Mouse (Mus musculus) mesoderm, embryonic 11.5 days (tissue): ENCODE results near the gene Rgs9.

ENCODE experiments used
- DNase-seq: peaks from one replicate; pipeline ENCODE4 v3.0.0-alpha.2; 2012; ENCODE audit warnings: low read depth, low spot score

Rgs9 gene

DNA sequence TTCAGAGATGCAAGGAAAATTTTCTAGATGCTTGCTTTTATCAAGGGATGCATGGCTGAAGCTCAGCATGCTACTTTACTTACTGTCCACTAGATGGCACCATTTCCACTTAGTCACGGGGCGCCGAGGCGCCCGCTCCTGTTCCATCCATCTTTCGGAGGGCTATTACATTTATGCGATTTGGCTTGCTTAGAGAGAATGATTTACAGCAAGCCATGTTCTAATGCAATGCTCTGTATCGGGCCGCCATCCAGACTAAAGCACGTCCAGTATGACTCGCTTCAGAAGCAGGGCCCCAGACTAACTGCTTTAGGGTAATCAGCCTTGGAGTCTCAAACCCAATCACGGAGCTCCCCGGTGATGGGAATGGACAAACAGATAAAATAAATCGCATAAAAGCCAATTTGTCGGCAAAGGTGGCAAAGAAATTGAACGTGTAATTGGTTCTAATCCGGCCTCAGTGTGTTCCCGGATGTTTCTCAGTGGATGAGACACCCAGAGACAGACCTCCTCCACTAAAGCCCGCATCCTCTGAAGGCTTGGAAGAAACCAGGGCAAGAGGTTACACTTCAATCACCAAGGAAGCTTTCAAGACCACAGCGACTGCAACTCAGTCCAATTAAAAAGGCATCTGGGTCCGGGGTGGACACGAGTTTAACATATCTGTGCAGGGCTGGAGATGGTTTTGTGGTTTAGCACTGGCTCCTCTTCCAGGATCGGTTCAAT lies 53.1 kb downstream of the Rgs9 start:
- peak; percentile 84 for DNase-seq

DNA sequence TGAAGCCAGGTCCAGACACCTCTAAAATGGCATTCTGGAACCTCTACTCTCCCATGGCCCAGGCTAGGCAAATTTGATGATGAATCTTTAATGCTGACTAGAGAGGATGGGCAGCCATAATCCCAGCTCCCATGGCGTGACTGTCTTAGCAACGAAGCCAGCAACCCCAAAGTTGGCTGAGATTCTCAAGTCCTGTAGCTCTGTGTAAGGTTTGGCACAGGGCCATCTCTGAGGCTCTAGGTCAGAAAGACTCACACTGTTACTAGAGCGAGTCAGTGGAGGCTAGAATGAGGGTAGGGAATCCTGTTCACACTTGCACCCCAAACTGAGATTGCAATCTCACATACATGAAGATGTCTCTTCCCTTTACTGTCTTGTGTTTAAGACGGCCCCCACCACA lies 57.8 kb downstream of the Rgs9 start:
- DNase-seq, result no peak

DNA sequence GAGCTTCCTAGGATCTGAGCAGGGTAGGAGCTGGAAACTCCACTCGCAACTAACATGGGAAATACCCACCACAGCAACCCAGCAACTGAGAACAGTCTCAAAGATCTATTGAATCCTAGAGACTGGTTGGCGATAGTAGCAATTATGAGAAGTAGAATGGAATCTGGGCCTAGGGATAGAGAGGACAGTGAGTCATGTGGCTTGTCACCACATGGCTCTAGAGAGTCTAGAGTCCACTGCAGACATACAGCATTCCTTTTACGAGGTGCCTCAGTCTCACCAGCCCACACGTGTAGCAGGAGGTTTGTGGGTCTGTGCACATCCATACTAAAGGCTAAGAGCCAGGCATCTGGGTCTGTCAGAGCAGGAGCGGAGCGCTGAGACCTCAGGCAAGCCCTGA lies 59.3 kb downstream of the Rgs9 start:
- DNase-seq, result no peak

DNA sequence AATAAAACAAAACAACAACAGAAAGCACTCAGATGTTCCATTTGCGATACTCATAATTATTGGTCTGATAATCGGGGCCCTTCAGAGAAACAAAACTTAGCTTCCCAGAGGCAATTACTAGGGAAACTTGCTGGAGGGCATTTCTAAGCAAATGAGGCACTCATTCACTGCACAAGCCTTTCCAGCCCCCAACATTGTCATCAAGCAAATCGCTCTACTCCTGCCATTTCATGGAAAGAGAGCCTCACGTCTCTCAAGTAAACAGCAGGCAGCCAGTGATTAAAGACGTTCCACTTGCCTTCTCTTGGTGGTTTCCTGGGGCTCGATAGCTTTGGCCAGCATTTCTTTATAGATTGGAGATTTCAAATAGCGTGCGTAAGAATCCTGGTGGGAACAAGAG lies 60.1 kb downstream of the Rgs9 start:
- DNase-seq, result no peak

DNA sequence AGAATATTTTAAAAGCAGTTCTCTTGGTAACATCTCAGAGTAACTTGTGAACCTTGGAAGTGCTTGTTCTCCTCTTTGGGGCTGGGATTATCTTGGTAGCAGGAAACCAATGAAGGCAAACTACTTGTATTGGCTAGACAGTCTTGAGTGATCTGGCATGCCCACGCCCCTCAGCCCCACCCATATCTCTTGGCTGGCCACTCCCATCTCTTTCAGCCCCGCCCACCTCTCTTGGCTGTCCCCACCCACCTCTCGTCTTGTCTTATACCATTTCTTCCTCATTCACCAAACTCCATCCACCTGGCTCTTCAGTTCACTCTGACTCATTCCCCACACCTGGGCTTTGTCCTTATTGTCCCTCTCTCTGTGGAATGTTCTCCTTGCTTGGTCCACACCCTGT lies 64.3 kb downstream of the Rgs9 start:
- DNase-seq, result no peak

DNA sequence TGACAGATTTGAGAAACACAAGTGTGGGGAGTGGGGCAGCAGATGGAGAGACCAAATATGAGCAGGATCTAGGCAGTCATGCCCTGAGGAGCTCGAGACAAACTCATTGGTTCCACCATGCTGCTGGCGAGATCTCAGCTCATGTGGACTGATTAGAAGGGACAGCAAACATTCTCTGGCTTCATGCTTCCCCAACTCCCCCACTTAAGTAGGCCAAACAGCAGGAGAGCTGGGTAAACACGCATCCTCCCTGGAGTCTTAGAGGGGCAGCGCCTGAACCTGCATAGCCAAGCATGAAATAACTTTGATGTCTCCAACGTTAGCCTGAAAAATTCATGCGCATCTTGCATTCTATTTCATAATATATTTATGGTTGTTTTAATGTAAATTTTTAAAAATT lies 65.1 kb downstream of the Rgs9 start:
- no peak for DNase-seq

DNA sequence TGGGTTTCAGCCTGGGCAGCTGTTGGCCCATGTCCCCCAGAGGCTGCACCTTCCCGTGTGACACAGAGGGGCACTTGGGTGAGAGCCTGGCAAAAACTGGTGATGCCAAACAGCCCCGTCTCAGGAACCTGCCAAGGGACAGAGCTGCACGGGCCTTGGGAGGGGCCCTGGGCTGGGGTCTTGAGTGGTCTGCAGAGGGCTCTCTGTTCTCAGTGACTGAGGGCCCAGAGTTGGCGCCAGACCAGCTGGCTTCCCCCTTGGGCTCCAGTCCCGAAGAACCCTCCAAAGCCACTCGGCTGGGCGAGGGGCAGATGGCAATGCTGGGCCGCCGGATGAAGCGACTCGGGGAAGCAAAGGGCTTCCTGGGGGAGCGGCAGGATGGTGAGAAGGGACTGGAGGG lies 70.8 kb downstream of the Rgs9 start:
- DNase-seq, result no peak

DNA sequence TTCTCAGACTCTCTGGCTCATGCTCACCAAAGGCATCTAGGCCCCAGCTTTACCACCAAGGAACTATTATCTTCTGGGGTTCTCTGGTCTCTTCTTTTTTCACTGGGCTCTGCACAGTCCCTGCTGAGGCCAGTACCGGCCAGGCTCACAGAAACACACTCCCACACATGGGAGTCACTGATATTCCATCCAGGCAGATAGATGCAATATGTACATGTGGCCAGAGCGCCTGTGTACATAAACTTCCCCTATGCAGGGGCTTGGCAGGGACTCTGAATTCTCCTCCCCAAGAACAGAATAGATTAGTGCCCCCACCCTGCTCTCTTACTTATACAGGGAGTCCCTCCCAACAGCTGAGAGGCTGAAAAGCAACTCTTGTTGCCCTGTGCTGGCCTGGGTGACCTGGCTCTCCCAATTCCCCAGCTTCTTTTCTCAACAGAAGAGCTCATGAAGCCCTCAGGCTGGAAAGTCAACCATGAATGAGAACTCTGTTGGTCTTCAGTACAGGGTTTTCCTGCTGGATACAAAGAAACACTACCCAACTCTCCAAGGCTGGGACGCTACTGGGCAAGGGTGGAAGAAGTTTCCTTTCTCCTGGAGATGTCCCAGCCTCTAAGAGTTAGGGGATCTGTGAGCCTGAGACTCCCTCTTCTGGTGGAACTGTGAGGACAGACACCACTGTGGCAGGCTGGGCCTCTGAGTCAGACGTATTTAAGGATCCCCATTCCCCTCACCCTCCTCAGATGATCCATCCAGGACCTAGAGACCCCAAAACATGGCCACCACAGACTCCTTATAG lies 76.5 kb downstream of the Rgs9 start:
- DNase-seq, result peak; percentile 41

DNA sequence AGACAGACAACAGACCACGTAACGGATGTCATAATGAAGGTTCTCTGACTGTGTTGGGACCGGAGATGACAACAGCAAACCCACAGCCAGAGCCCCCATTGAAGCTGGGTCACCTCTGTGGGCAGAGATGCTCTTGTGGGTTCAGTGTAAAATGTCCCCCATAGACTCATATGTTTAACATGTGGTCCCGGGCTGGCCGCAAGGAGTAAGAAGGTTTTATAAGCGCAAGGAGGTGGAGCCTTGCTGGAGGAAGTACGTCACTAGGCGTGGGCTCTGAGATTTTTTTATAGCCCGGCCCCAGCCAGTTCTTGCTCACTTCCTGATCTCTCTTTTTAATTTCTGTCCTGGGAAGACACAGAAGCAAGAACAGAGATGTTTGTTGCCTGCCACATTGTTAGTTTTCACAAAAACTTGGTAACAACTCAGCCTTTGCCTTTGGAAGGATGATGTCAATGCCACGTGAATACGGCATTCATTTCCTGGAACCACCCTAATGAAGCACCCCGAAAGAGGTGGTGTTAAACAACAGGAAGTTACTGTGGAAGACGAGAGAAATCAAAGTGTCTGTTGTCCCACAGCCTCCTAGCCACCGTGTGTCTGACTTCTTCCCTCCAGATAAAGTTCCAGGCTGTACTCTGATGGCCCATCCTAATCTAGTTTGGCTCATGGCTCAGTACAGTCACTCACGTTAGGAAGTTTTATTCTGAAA lies 79.1 kb downstream of the Rgs9 start:
- no peak for DNase-seq

DNA sequence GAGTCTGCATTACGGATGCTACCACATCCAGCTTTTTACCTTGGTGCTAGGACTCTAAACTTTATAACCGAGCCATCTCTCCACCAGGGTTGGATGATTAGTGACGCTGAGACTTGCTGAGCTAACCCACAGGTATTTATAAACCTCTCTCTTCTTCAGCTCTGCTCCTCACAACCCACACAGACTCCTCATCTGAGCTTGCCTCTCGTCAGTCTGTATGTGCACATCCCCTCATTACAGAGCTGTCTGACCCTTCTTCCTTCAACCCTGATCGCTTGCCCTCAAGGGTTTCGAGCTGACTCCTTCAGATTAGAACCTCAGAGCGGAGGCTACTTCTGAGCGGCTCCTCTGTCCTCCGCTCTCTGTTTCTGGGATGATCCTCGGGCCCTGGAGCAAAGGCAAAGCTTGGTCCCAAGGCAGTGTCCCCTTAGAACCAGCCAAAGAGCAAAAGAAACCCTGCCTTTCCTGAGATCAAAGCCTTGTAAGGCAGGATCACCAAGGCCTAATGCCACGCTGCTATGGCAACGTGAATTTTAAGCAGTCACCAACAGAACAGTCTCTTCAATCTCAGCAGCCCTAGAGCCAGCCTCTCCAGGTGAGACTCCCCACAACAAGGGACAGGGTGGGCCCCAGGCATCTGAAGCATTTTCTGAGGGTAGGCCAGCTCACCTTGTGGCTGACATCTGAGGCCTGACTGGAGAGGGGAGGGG lies 79.9 kb downstream of the Rgs9 start:
- peak; percentile 11 for DNase-seq

DNA sequence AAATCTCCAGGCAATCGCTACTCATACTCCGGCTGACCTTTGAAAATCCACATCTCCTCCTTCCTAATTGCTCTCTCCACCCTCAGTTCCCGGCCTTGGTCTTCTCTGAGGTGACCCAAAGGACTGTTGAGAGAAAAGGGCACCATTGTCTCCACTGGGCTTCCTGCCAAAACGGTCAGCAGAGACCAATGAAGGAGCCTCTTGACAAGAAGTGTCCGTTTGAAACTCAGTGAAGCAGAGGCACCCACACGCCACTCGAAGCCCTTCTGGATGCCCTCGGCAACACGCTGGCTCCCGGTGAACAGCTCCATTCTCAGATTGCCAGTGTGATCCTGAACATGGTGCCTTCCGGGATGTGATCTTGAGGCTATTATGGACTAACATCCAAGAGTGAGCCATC lies 87.2 kb downstream of the Rgs9 start:
- DNase-seq, result peak; percentile 39

DNA sequence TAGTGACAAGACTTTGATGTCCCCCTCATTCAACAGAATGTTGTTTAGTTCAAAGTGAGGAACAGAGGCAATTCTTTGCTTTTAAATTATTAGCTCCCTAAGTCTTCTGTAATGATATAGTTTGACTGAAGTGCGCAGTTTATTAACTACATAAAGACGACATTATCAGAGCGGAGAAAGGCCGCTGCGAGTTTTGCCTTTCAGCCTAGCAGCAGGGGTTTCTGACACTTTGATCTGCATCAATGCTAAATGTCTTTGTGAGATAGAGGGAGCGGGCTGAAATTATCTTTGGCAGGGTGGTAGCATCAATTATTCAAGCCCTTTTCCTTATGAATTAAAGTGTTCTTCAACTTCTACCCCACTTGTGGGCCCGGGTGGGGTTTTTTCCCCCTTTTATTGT lies 87.6 kb downstream of the Rgs9 start:
- no peak for DNase-seq

DNA sequence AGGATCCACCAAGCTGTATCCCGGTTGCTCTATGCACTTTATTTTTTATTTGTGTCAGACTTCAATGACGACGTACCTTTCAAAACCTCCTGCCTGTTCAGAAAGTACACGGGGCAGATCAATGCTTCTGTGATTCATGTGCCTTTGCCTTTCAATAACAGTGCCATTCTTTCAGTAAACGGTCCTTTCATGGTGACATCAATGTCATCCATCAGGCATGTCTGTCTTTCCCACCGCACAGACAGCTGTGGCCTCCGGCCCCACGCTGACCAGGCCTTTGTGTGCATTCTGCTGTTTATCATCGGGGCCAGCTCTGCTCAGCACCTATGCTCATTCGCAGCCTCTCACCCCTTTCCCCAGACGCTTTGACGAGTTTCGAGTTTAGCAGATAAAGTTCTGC lies 91.2 kb downstream of the Rgs9 start:
- peak; percentile 69 for DNase-seq

DNA sequence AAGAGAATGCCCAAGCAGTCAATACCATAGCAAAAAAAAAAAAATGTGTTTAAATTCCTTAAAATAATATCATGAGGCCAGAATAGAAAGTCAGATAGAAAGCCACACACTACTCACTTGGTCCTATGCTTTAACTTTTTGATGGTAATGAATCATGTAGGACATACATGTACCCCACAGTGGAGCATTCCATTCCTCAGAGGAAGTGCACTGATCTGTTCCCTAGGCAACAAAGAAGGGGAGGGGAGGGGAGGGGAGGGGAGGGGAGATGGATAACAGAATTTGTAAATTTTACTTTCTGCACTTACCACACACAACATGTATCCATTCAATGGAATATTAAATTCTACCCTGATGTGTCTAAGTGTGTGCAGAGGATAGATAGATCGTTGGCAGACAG lies 91.9 kb downstream of the Rgs9 start:
- DNase-seq, result peak; percentile 61

DNA sequence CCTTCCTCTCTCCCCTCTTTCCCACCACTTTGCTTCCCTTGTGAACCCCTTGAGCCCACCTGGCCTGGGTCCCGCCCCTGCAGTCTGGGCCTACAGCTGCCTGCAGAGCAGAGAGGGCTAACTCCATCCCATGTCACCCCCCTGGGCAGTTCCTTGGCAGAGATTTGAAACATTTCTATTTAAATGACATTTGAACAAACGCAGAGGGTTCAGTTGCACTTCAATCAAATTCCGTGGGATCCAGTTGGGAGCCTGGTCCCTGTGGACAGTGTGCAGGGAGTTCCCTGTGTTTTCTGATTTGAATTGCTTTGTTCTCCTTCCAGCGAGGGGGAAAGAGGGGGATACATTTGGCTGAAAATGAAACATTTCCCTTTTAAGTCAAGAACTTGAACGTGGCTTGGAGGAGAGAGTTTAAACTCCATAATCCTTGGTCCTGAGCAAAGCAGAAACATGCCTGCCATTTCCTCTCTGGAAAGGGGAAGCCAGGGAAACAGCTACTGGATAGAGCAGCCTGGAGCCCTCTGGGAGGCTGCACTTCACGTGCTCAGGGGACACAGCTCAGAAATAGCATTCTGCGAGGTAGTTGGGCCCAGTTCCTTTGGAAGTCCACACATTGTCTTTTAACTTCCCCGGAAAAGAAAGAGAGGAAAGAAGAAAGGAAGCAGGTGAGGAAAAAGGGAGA lies 98.2 kb downstream of the Rgs9 start:
- DNase-seq, result no peak

DNA sequence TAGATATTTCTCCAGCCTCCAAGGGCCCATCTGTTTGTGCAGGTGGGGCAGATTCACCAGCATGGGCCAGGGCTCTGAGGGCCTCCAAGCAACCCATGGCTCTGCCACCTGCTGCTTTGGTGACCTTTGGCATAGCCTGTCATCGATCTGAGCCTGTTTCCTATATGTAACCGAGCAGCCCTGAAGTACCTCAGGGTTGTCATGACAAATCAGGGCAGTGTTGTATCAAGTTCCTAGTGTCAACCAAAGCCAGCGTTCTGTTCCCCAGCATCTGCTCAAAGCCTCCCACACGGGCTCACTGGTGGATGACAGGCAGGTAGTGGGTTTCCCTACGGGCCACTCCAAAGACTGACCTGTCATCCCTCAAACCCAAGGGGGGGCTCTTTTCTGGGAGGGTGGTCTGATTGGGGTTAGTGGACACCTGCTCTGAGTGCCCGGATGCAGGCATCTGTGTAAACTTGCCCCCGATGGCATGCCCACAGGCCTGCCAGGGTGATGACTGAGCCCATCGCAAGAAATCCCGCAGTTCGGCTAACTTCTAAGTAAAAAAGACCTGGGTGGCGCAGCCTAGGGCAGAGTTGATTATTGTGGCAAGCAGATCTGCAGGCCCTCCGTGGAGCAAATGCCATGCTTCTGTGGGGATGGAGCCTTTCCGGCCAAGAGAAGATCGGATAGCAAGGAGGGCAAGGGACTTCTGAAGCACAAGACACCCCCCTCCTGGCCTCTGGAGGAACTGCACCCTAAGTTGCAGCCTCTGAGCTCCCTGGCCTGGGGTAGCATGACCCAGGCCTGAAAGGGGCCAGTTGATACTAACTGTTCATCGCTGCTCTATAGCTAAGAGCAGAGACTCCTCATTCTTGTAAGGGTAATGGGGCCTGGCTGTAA lies 105.0 kb downstream of the Rgs9 start:
- peak; percentile 91 for DNase-seq

DNA sequence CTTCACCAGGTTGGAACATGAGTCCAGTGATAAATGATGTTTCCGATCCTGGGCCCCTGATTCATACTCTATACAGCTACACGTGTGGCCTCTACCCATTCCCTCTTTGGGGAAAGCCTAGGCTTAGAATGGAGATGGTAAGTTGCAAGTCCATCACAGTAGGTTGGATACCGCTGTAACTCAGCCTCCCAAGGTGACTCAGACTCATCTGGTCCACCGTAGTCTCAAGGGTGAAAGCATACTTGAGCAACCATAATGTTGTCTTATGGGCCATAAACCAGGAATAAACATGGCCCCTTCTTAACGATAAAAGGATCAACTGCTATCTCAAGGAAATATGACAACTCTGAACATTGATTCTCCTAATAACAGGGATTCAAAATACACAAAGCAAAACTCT lies 109.7 kb downstream of the Rgs9 start:
- DNase-seq, result no peak

DNA sequence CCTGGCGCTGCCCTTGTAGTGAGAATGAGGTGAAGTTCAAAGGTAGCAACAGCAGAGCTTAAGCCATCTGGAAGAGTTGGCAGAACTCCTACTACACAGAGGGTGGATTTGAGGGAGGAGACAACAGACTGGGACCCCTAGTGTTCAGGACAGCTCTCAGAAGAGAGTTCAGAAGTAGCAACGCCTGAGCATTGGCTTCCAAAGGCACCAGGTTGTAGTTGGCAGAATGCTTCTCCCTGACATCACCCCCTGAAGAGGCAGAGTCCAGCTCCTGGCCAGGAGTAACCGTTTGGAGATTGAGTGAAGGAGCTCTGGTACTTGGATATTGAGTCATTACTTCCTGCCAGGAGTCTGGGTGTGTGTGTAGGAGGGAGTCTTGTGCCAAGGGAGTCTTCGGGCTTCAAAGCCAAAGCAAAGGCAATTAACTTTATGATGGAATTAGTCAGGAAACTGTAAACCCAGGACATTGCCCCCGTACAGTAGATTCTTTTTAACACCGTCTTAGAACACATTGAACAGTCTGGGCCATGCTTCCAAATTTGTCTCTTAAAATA lies 110.2 kb downstream of the Rgs9 start:
- DNase-seq, result no peak

DNA sequence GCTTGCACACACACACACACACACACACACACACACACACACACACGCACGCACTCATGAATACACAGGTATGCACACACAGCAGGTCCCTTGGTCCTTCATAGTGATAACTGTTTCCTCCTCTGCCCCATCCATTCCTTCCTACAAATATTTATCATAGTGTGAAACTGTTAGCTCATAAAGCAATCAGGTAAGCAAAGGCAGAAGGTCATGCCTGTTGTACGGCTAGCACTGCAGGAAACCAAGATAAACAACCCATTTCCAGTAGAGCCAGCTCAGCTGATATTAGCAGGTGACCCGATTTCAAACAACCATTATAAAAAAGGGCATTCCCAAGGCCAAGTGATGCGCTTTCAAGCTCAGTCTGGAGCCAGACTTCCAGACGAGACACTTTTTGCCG lies 116.8 kb downstream of the Rgs9 start:
- no peak for DNase-seq

DNA sequence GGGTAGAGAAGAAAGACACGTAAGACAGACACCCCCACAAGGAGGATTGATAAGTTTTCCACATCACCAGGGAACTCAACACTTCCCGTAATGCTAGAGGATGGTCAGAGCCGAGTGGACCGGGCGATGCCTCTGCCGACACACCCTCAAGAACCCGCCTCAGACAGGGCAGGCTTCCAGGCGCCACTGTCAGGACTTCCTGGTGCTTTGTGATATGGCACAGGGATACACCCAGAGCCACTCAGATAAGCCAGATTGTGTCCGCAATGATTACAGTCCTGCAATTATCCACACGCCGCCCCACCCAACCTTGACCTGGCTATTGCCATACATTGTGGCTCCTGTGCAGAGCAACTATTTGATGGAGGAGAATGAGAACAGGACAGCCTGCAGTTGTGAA lies 117.6 kb downstream of the Rgs9 start:
- DNase-seq, result no peak
